Mouse (Mus musculus) MEL (cell line): ENCODE measurements at regions not wholly inside any gene's neighbourhood (a gene's known extent, or its start where the extent isn't known, plus 50 kb on each side); places are given as distances from the start of the nearest gene placed in this dataset.

Source experiments
- MAX ChIP-seq: IDR thresholded peaks from 2 replicates; pipeline ENCODE4 v1.6.1; 2011; ENCODE audit warnings: low read length, improper control_type of control experiment
- POLR2AphosphoS5 ChIP-seq: IDR thresholded peaks from 2 replicates; pipeline ENCODE4 v1.6.1; 2012; ENCODE audit warnings: low read depth, borderline replicate concordance, mild to moderate bottlenecking, inconsistent platforms, low read length, moderate library complexity, mixed read lengths

DNA sequence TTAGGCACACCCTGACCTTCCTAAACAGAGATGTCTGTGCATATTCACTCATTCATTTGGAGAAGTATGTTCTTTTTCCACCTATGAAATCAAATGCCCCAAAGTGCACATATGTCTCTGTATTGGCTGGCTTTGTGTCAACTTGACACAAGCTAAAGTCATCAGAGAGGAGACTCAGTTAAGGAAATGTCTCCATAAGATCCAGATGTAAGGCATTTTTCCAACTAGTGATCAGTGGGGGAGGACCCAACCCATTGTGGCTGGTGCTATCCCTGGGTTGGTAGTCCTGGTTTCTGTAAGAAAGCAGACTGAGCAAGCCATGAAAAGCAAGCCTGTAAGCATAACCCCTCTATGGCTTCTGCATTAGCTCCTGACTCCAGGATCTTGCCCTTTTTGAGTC lies 1226.8 kb upstream of the Gm7489 start (continued):
- no peak for TF ChIP-seq POLR2AphosphoS5
- no peak for TF ChIP-seq MAX
